Mouse (Mus musculus) heart, postnatal 0 days (tissue): ENCODE data around the gene Ruvbl2. TPM values are rescaled to one million over a fixed set of nuclear protein-coding genes. Genes with fewer than 3 reads are reported as not detected.

Source experiments
- ATAC-seq: fragments of 200-750 bp; cut with Nextera tagmentation; 2 replicates; pipeline ENCODE4 v1.8.0; 2017; ENCODE audit warnings: low read depth, moderate number of reproducible peaks, moderate library complexity; ENCODE audit not compliant: insufficient read depth
- DNase-seq: peaks from one replicate; pipeline ENCODE4 v3.0.0-alpha.2; 2016; ENCODE audit warnings: low spot score
- H3K27ac ChIP-seq: fragments of 300-500 bp; sonication (generic); 2 replicates; pipeline ENCODE4 v1.5.1; 2014; ENCODE audit warnings: low read depth, mild to moderate bottlenecking
- H3K27me3 ChIP-seq: fragments of 300-500 bp; sonication (generic); 2 replicates; pipeline ENCODE4 v1.6.1; 2014; ENCODE audit warnings: low read length, mixed read lengths; ENCODE audit not compliant: control insufficient read depth, insufficient read depth
- H3K36me3 ChIP-seq: fragments of 300-500 bp; sonication (generic); replicated peaks from 2 replicates; pipeline ENCODE4 v1.6.1; 2014; ENCODE audit warnings: low read length, mixed read lengths; ENCODE audit not compliant: control insufficient read depth, insufficient read depth
- H3K4me1 ChIP-seq: fragments of 300-500 bp; sonication (generic); 2 replicates; pipeline ENCODE4 v1.6.1; 2014; ENCODE audit warnings: antibody characterized with exemption; ENCODE audit not compliant: control insufficient read depth, insufficient read depth
- H3K4me2 ChIP-seq: fragments of 300-500 bp; sonication (generic); 2 replicates; pipeline ENCODE4 v1.6.1; 2014; ENCODE audit warnings: low read depth, mild to moderate bottlenecking, low read length, moderate library complexity
- H3K4me3 ChIP-seq: fragments of 300-500 bp; sonication (generic); 2 replicates; pipeline ENCODE4 v1.5.1; 2014; ENCODE audit warnings: low read depth, low read length
- H3K9ac ChIP-seq: fragments of 300-500 bp; sonication (generic); replicated peaks from 2 replicates; pipeline ENCODE4 v1.6.1; 2014; ENCODE audit warnings: low read depth, low read length, mixed read lengths
- H3K9me3 ChIP-seq: fragments of 300-500 bp; sonication (generic); replicated peaks from 2 replicates; pipeline ENCODE4 v1.6.1; 2016; ENCODE audit warnings: low read length; ENCODE audit not compliant: control insufficient read depth
- CTCF ChIP-seq: IDR thresholded peaks from 2 replicates; pipeline ENCODE4 v1.5.1; 2016; ENCODE audit warnings: antibody characterized with exemption, control low read depth, low read depth
- EP300 ChIP-seq: IDR thresholded peaks from 2 replicates; pipeline ENCODE4 v1.6.1; 2016; ENCODE audit warnings: antibody characterized with exemption, low read depth
- WGBS: fragments of 180-500 bp; shearing (Covaris S2); extraction: QIAGEN DNeasy Blood & Tissue Kit; methylation state at CpG from one replicate; pipeline ENCODE4 v1.1.7; 2014; 5-methylcytosine and 5-hydroxymethylcytosine counted together
- polyA plus RNA-seq: library from polyadenylated mRNA; unstranded; fragments of >200 nt; fragmentation: Nextera tagmentation; extraction: Ambion mirVana; gene quantifications from 2 replicates; pipeline ENCODE4 v1.2.1, GENCODE M21; 2015
- total RNA-seq: library from RNA; depleted of rRNA; stranded (reverse); fragments of >200 nt; gene quantifications from 2 replicates; pipeline ENCODE4 v1.2.3, GENCODE M21; 2014; ENCODE audit warnings: low replicate concordance

Ruvbl2 gene
- total and polyA plus RNA-seq, 2 experiments from 2014 or later = 31.0 to 76.9 TPM

DNA sequence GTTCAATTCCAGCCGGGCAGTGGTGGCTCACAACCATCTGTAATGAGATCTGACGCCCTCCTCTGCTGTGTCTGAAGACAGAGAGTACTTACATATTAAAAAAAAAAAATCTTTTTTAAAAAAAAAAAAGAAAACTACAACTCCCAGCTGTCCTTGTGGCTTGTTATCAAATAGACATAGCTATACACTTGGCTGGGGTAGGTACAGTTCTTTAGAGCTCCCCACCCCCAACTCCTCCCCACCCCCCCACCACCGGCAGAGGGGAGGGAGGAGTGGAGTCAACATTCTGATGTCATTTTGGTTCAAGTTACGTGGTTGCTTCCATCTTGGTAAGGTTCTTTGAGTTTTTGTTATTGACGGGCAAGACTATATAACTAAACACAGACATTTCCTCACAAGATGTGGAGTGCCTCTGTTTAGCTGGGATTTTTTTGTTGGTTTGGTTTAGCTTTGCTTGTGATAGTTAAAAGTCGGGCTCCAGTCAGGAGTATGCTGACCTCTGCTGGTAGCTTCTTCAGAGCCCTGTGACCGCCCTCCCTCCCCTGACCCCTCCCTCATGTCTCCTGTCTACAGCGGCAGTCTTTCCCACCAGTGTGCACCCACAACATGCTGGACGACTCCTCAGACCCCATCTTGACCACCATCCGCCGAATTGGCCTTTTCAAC lies 9.6 kb upstream of the Ruvbl2 start:
- Histone ChIP-seq H3K36me3 (peaks cover 73% of the 10 kb centered on the region), H3K9ac (0 out of 2 replicates have a peak overlapping the region, but pooled peaks have one; percentile 22), H3K4me3 (no peak overlapping the region), H3K9me3 (no peaks in the 10 kb centered on the region), H3K27ac (no peak overlapping the region), H3K27me3 (no peaks in the 10 kb centered on the region), H3K4me2 (no peak overlapping the region), H3K4me1 (no peaks in the 10 kb centered on the region)
- TF ChIP-seq CTCF = peak; percentile 58
- no peak for TF ChIP-seq EP300
- 31% methylated on average over 11 of the region's 11 CpGs for WGBS
- DNase-seq (peak; percentile 74), ATAC-seq (peak; percentile 61)

DNA sequence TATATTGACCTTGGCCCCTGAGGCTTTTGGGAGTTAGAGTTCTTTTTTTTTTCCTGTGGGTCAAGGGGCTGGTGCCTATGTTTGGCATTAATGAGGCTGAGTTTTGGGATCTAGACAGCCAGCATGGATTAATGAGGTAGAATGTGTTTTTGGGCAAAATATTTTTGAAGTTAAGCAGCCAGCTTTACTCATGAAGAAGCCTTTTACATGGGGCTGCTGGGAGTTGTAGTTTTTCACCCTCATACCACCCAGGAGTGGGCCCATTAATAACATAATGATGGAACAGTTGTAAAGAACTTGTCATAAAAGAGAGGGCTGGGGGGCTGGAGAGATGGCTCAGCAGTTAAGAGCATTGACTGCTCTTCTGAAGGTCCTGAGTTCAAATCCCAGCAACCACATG lies 8.7 kb upstream of the Ruvbl2 start:
- Histone ChIP-seq H3K36me3 (peaks cover 70% of the 10 kb centered on the region), H3K27me3 (no peaks in the 10 kb centered on the region), H3K4me2 (no peak overlapping the region), H3K27ac (no peak overlapping the region), H3K9ac (no peak overlapping the region), H3K9me3 (no peaks in the 10 kb centered on the region), H3K4me3 (no peak overlapping the region), H3K4me1 (no peaks in the 10 kb centered on the region)
- ATAC-seq (no peak), DNase-seq (no peak)
- TF ChIP-seq EP300 (no peak), CTCF (no peak)

GRCm38 (mm10) chr7:45443526-45444420 lies 5.9 kb upstream of the Ruvbl2 start:
- H3K27me3 ChIP-seq = no peaks in the 10 kb centered on the region
- ATAC-seq = no peak
- H3K9ac ChIP-seq = no peak overlapping the region
- no peak overlapping the region for H3K4me3 ChIP-seq
- DNase-seq = no peak
- no peaks in the 10 kb centered on the region for H3K4me1 ChIP-seq
- H3K9me3 ChIP-seq = no peaks in the 10 kb centered on the region
- no peak overlapping the region for H3K4me2 ChIP-seq
- peaks cover 79% of the 10 kb centered on the region for H3K36me3 ChIP-seq
- WGBS = 76% methylated on average over 22 of the region's 22 CpGs
- TF ChIP-seq CTCF (no peak), EP300 (no peak)
- no peak overlapping the region for H3K27ac ChIP-seq

DNA sequence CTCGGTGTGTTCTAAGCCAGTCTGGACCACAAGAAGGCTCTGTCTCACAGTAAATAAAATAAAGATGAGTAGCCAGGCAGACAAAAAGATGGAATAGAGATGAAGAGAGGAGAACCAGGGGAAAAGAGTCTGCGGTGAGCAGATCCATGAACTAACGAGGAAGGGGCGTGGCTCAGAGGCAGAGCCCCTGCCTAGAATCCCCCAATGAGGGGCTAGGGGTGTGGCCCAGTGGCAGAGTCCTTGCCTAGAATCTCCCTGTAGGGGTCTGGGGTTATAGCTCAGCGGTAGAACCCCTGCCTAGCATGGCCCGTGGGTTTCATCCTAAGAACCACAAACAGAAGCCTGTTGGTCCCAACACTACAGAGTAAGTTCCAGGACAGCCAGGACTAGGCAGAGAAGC lies 850 bp downstream of the Ruvbl2 start:
- WGBS = 50% methylated on average over 6 of the region's 6 CpGs
- DNase-seq (no peak), ATAC-seq (no peak)
- Histone ChIP-seq H3K4me2 (no peak overlapping the region), H3K4me1 (peaks cover 29% of the 10 kb centered on the region), H3K36me3 (peaks cover 25% of the 10 kb centered on the region), H3K9ac (no peak overlapping the region), H3K27ac (no peak overlapping the region), H3K4me3 (no peak overlapping the region), H3K9me3 (no peaks in the 10 kb centered on the region), H3K27me3 (no peaks in the 10 kb centered on the region)
- no peak for TF ChIP-seq CTCF
- no peak for TF ChIP-seq EP300

DNA sequence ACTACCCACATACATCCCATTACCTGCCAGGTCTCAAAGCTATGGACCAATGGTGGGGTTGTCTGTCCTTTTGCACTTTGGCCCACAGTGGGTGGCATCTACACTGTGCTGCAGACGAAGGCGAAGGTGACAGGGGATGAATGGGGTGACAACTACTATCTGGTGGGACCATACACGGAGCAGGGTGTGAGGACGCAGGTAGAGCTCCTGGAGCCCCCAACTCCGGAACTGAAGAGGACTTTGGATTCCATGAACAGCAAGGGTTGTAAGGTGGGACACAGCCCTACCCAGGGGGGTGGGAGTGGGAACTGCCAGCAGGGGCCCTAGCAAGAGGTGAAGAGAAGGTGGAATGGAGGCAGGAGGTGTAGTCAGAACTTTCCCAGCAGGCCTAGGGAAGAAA lies 1.5 kb downstream of the Ruvbl2 start:
- H3K4me3 ChIP-seq = no peak overlapping the region
- ATAC-seq (no peak), DNase-seq (no peak)
- H3K27me3 ChIP-seq = no peaks in the 10 kb centered on the region
- peaks cover 21% of the 10 kb centered on the region for H3K36me3 ChIP-seq
- H3K4me1 ChIP-seq = peaks cover 29% of the 10 kb centered on the region
- 76% methylated on average over 5 of the region's 5 CpGs for WGBS
- H3K27ac ChIP-seq = no peak overlapping the region
- TF ChIP-seq CTCF = no peak
- no peak for TF ChIP-seq EP300
- peak overlapping the region; percentile 76 for H3K4me2 ChIP-seq
- no peak overlapping the region for H3K9ac ChIP-seq
- no peaks in the 10 kb centered on the region for H3K9me3 ChIP-seq
